Mouse (Mus musculus) neural tube, embryonic 14.5 days (tissue): Measurements from ENCODE around the gene Cdkn1a. TPM values are rescaled to one million over a fixed set of nuclear protein-coding genes. Genes with fewer than 3 reads are reported as not detected.

Source experiments
- polyA plus RNA-seq: library from polyadenylated mRNA; unstranded; fragments of >200 nt; fragmentation: Nextera tagmentation; extraction: Ambion mirVana; gene quantifications from 2 replicates; pipeline ENCODE4 v1.2.1, GENCODE M21; 2014

Cdkn1a gene
- polyA plus RNA-seq, 1 experiment from 2014 or later, result 81.1 TPM

Other genes starting within 250 kb of the Cdkn1a start
- 0.07 TPM in 1 of 2 replicates, not detected in the other for gene Pnpla1, start 232.6 kb upstream of the Cdkn1a start, polyA plus RNA-seq
- gene 4930539E08Rik, start 175.7 kb upstream of the Cdkn1a start, polyA plus RNA-seq, result 0.42 and 0.48 TPM in 2 replicates
- 0.41 TPM in 1 of 2 replicates, not detected in the other for gene Pxt1, start 147.1 kb upstream of the Cdkn1a start, polyA plus RNA-seq
- gene Kctd20, start 139.0 kb upstream of the Cdkn1a start, polyA plus RNA-seq, result 66.6 and 89.3 TPM in 2 replicates
- gene Stk38, start 83.0 kb upstream of the Cdkn1a start, polyA plus RNA-seq, result 82.4 and 99.1 TPM in 2 replicates
- gene Srsf3, start 58.3 kb upstream of the Cdkn1a start, polyA plus RNA-seq, result 423 and 489 TPM in 2 replicates
- not detected in 2 replicates for gene Rab44, start 23.2 kb downstream of the Cdkn1a start, polyA plus RNA-seq
- 38.7 and 64.1 TPM in 2 replicates for gene Cpne5, start 147.2 kb downstream of the Cdkn1a start, polyA plus RNA-seq
- gene Ppil1, start 173.2 kb downstream of the Cdkn1a start, polyA plus RNA-seq, result 96.4 and 96.9 TPM in 2 replicates
- gene BC004004, start 177.8 kb downstream of the Cdkn1a start, polyA plus RNA-seq, result 126 and 133 TPM in 2 replicates
- gene Pi16, start 226.7 kb downstream of the Cdkn1a start, polyA plus RNA-seq, result 0.75 and 0.92 TPM in 2 replicates